Mouse (Mus musculus): ENCODE measurements at regions not wholly inside any gene's neighbourhood (a gene's known extent, or its start where the extent isn't known, plus 50 kb on each side); places are given as distances from the start of the nearest gene placed in this dataset.

- TF ChIP-seq CTCF (IDR thresholded peaks at IDR 0.05; ENCODE audit: borderline replicate concordance, insufficient read depth, low read depth, low read length): no peak
- TF ChIP-seq POLR2A (IDR thresholded peaks at IDR 0.05; ENCODE audit: borderline replicate concordance, insufficient read depth, low read length): no peak
Observed at GRCm38 (mm10) chr4:72688842-72689241, 163.6 kb downstream of the Aldoart1 start.
